Mouse (Mus musculus): ENCODE measurements around the gene Upp1.

GRCm38 (mm10) chr11:9118421-9119121 is 668 bp downstream of the Upp1 start:
- no peak for TF ChIP-seq POLR2A (IDR thresholded peaks at IDR 0.05; ENCODE audit: control insufficient read depth, extremely low read depth, insufficient read depth, low read length, poor library complexity)
- TF ChIP-seq CTCF (IDR thresholded peaks at IDR 0.05; ENCODE audit: borderline replicate concordance, control insufficient read depth, extremely low read depth, insufficient read depth, low read length, poor library complexity) = no peak
